Comparison of ENCODE assay signal across 8 mouse cellular contexts in genomic region chrX:151345333-151346125, GRCm38 (mm10). TPM values are rescaled to one million over a fixed set of nuclear protein-coding genes. Genes with fewer than 3 reads are reported as not detected.
A peak's percentile ranks its signal among the peaks of the same experiment; 100 is the strongest.
DNase-seq lines count a peak whose midpoint lies in the region; ATAC-seq and TF ChIP-seq lines count a peak whose summit lies in the region.

No protein-coding gene starts in this region.

- no peaks in the 10 kb centered on the region for H3K9me3 ChIP-seq in heart, postnatal 0 days (replicated peaks; ENCODE audit: control insufficient read depth, low read length)
- no peaks in the 10 kb centered on the region for H3K9me3 ChIP-seq in liver, postnatal 0 days (ENCODE audit: low read length)
- no peaks in the 10 kb centered on the region for H3K9me3 ChIP-seq in stomach, postnatal 0 days (ENCODE audit: control insufficient read depth, low read length)

- H3K9ac ChIP-seq in heart, postnatal 0 days (replicated peaks; ENCODE audit: low read depth, low read length) = no peak overlapping the region
- H3K9ac ChIP-seq in liver, postnatal 0 days (replicated peaks) = peak overlapping the region; percentile 76
- no peak overlapping the region for H3K9ac ChIP-seq in stomach, postnatal 0 days (ENCODE audit: low read length)

- no peaks in the 10 kb centered on the region for H3K36me3 ChIP-seq in kidney, adult 2 months (ENCODE audit: control insufficient read depth, insufficient read depth, low read length)
- no peaks in the 10 kb centered on the region for H3K36me3 ChIP-seq in heart, postnatal 0 days (replicated peaks; ENCODE audit: control insufficient read depth, insufficient read depth, low read length)
- H3K36me3 ChIP-seq in liver, postnatal 0 days (replicated peaks; ENCODE audit: insufficient read depth, low read length) = no peaks in the 10 kb centered on the region
- no peaks in the 10 kb centered on the region for H3K36me3 ChIP-seq in stomach, postnatal 0 days (ENCODE audit: control insufficient read depth, insufficient read depth, low read length)

- WGBS in kidney, adult 2 months = 25% methylated on average over 11 of the region's 11 CpGs
- WGBS in heart, postnatal 0 days = 30% methylated on average over 11 of the region's 11 CpGs
- WGBS in liver, postnatal 0 days (ENCODE audit: insufficient replicate concordance) = 42% methylated on average over 11 of the region's 11 CpGs
- WGBS in stomach, postnatal 0 days = 24% methylated on average over 11 of the region's 11 CpGs

- H3K4me3 ChIP-seq in kidney, adult 2 months (ENCODE audit: insufficient read depth, low read depth, low read length) = no peak overlapping the region
- peak overlapping the region; percentile 75; the same call in 1 of the 2 replicates for H3K4me3 ChIP-seq in heart, postnatal 0 days (ENCODE audit: low read depth, low read length)
- peak overlapping the region; percentile 73 for H3K4me3 ChIP-seq in liver, postnatal 0 days (ENCODE audit: low read depth, low read length)
- peak overlapping the region; percentile 61; the same call in 1 of the 2 replicates for H3K4me3 ChIP-seq in stomach, postnatal 0 days (ENCODE audit: low read depth, low read length)

- no peak for TF ChIP-seq EP300 in heart, postnatal 0 days (IDR thresholded peaks at IDR 0.05; ENCODE audit: low read depth)
- no peak for TF ChIP-seq EP300 in liver, postnatal 0 days (IDR thresholded peaks at IDR 0.05; ENCODE audit: low read depth)
- no peak for TF ChIP-seq EP300 in stomach, postnatal 0 days (optimal IDR thresholded peaks at IDR 0.05)

- DNase-seq in kidney, adult 2 months = peak; percentile 1
- no peak for DNase-seq in kidney, adult 9 months
- peak; percentile 33 for DNase-seq in ES-CJ7 (ENCODE audit: low read depth, low spot score)
- peak; percentile 36 to 60 for DNase-seq in cerebellum, postnatal 25 days
- no peak for DNase-seq in heart, postnatal 0 days (ENCODE audit: low spot score)
- DNase-seq in liver, postnatal 0 days = no peak
- no peak for DNase-seq in stomach, postnatal 0 days (ENCODE audit: low spot score)
- DNase-seq in spleen, adult 12 weeks (ENCODE audit: low spot score) = no peak

- TF ChIP-seq CTCF in kidney, adult 2 months (conservative IDR thresholded peaks at IDR 0.05; ENCODE audit: insufficient read depth, insufficient read length, low read depth, low read length) = no peak
- TF ChIP-seq CTCF in heart, postnatal 0 days (IDR thresholded peaks at IDR 0.05; ENCODE audit: low read depth) = no peak
- no peak for TF ChIP-seq CTCF in liver, postnatal 0 days (IDR thresholded peaks at IDR 0.05; ENCODE audit: low read depth)
- no peak for TF ChIP-seq CTCF in stomach, postnatal 0 days (IDR thresholded peaks at IDR 0.05; ENCODE audit: low read depth)

- ATAC-seq in heart, postnatal 0 days (ENCODE audit: insufficient read depth, low read depth) = no peak
- no peak for ATAC-seq in liver, postnatal 0 days
- ATAC-seq in stomach, postnatal 0 days (ENCODE audit: low FRiP score, low TSS enrichment) = no peak

- no peak for TF ChIP-seq POLR2A in kidney, adult 2 months (IDR thresholded peaks at IDR 0.05; ENCODE audit: low read depth, low read length)

- H3K4me1 ChIP-seq in kidney, adult 2 months (ENCODE audit: control insufficient read depth, insufficient read depth, low read length) = no peaks in the 10 kb centered on the region; the same call in 1 of the 2 replicates
- H3K4me1 ChIP-seq in heart, postnatal 0 days (ENCODE audit: control insufficient read depth, insufficient read depth) = peaks cover 7% of the 10 kb centered on the region
- H3K4me1 ChIP-seq in liver, postnatal 0 days (ENCODE audit: insufficient read depth) = 0 out of 2 replicates have a peak, but pooled peaks cover 2% of the 10 kb centered on the region
- H3K4me1 ChIP-seq in stomach, postnatal 0 days (replicated peaks; ENCODE audit: control insufficient read depth, insufficient read depth) = no peaks in the 10 kb centered on the region

- H3K27me3 ChIP-seq in kidney, adult 2 months (replicated peaks; ENCODE audit: control insufficient read depth, insufficient read depth, low read length) = no peaks in the 10 kb centered on the region
- no peaks in the 10 kb centered on the region for H3K27me3 ChIP-seq in heart, postnatal 0 days (ENCODE audit: control insufficient read depth, insufficient read depth, low read length)
- H3K27me3 ChIP-seq in liver, postnatal 0 days (ENCODE audit: insufficient read depth, low read length) = no peaks in the 10 kb centered on the region
- no peaks in the 10 kb centered on the region for H3K27me3 ChIP-seq in stomach, postnatal 0 days (ENCODE audit: control insufficient read depth, insufficient read depth, low read length)

- H3K4me2 ChIP-seq in heart, postnatal 0 days (ENCODE audit: low read depth, low read length) = peak overlapping the region; percentile 82
- H3K4me2 ChIP-seq in liver, postnatal 0 days (ENCODE audit: low read depth, low read length) = peak overlapping the region; percentile 79
- H3K4me2 ChIP-seq in stomach, postnatal 0 days (replicated peaks; ENCODE audit: low read depth) = peak overlapping the region; percentile 76

- no peak overlapping the region for H3K27ac ChIP-seq in kidney, adult 2 months (ENCODE audit: insufficient read depth, low read depth, low read length)
- H3K27ac ChIP-seq in heart, postnatal 0 days (ENCODE audit: low read depth) = no peak overlapping the region
- no peak overlapping the region for H3K27ac ChIP-seq in liver, postnatal 0 days (ENCODE audit: low read depth)
- H3K27ac ChIP-seq in stomach, postnatal 0 days (replicated peaks) = no peak overlapping the region

RNA-seq across cellular contexts. Expression of gene Fam120c, which starts 1.6 kb away (rescaled TPM):
- 3.1 and 3.6 TPM in 2 replicates for polyA plus RNA-seq in kidney, adult 2 months (2012; rRNA removed)
- 5.6 and 9.6 TPM in 2 replicates for total RNA-seq in heart, postnatal 0 days (2014; rRNA removed; ENCODE audit: low replicate concordance)
- 2.4 and 2.9 TPM in 2 replicates for polyA plus RNA-seq in heart, postnatal 0 days (2015; fragmentation: Nextera tagmentation; extraction: Ambion mirVana)
- 0.46 and 0.58 TPM in 2 replicates for polyA plus RNA-seq in liver, postnatal 0 days (2015; fragmentation: Nextera tagmentation; extraction: Ambion mirVana)
- 1.3 and 1.6 TPM in 2 replicates for polyA plus RNA-seq in stomach, postnatal 0 days (2015; fragmentation: Nextera tagmentation; extraction: Ambion mirVana)

Comparison
In these comparisons a context has a peak if more than half of its experiments do, and no peak if none do; other contexts are left out.
1. DNase-seq: peak in kidney, adult 2 months (single experiment), ES-CJ7 (single experiment) and cerebellum, postnatal 25 days (2 of 2); none in kidney, adult 9 months (single experiment), heart, postnatal 0 days (single experiment), liver, postnatal 0 days (single experiment), stomach, postnatal 0 days (single experiment) and spleen, adult 12 weeks (single experiment).
2. Peak in every context shown above with its lines, with median percentiles within 50 percentile points of each other: H3K4me2 ChIP-seq.